Mouse (Mus musculus): Measurements from ENCODE around the gene Mgat4a. TPM values are rescaled to one million over a fixed set of nuclear protein-coding genes. Genes with fewer than 3 reads are reported as not detected.
"Not testable (repeated sequence)": the region's sequence is repeated elsewhere in the genome, so short reads cannot be mapped to it uniquely, and the experiment has no call there.

Mgat4a gene
- polyA plus RNA-seq, 1 experiment from 2014 or later = 4.3 TPM

DNA sequence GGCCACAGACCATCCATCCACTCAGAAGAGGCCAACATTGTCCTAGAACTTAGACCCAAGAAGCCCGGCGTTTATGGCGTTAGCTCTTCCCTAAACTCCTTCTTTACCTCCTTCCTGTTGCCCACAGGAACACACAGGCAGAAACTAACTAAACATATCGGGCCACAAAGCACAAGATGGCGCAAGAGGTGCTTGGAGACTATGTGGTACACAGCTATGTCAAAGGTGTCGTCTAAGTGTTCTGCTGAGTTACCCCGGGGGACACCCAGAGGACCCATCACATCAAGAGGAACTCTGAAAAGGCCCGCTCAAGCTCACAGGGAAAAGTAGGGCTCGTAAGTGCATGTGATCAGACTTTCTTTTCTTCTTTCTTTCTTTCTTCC lies 35.5 kb downstream of the Mgat4a start:
- H3K9ac ChIP-seq = no peak overlapping the region
- peaks cover 7% of the 10 kb centered on the region; the same call in 1 of the 2 replicates for H3K9me3 ChIP-seq
- 92% methylated on average over 9 of the region's 9 CpGs for WGBS
- no peak overlapping the region for H3K4me3 ChIP-seq
- H3K4me2 ChIP-seq (replicated peaks) = no peak overlapping the region
- H3K36me3 ChIP-seq = no peaks in the 10 kb centered on the region
- no peaks in the 10 kb centered on the region for H3K27me3 ChIP-seq
- H3K27ac ChIP-seq = no peak overlapping the region
- H3K4me1 ChIP-seq = no peaks in the 10 kb centered on the region
- ATAC-seq (ENCODE audit: insufficient number of reproducible peaks, insufficient read depth, low FRiP score, low TSS enrichment) = no peak

DNA sequence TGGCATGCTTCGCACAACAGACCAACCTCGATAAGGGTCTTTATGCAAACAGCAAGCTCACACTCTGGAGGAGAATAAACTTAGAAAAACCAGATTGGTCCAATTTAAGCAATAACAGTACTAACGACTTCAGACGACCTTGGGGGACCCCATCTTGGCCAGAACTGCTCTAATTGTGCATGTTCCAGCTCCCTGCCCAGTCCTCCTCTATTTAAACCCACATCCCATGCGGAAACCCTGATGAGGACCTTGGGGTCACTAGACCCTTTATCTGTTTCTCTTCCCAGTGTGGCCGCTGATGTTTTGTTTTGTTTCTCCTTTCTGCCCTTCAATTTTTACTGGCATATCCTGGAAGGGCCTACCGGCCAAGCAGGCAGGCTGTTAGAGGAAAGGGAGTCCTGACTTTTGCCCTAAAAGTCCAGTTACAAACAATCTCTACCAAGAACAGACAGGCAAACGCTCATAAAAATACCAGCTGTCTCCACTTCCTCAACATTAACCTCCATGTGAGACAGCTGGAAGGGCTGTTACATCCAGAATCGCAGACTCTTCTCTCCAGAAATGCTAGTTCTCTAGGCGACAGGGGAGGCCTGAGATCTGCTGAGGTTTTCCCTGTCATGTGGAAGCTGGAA lies 36.0 kb downstream of the Mgat4a start:
- no peak overlapping the region for H3K4me2 ChIP-seq (replicated peaks)
- H3K4me1 ChIP-seq = no peaks in the 10 kb centered on the region
- 65% methylated on average over 10 of the region's 10 CpGs for WGBS
- ATAC-seq (ENCODE audit: insufficient number of reproducible peaks, insufficient read depth, low FRiP score, low TSS enrichment) = no peak
- H3K27me3 ChIP-seq = no peaks in the 10 kb centered on the region
- H3K9ac ChIP-seq = no peak overlapping the region
- H3K9me3 ChIP-seq = peaks cover 7% of the 10 kb centered on the region; the same call in 1 of the 2 replicates
- no peak overlapping the region for H3K27ac ChIP-seq
- H3K4me3 ChIP-seq = no peak overlapping the region
- H3K36me3 ChIP-seq = no peaks in the 10 kb centered on the region

DNA sequence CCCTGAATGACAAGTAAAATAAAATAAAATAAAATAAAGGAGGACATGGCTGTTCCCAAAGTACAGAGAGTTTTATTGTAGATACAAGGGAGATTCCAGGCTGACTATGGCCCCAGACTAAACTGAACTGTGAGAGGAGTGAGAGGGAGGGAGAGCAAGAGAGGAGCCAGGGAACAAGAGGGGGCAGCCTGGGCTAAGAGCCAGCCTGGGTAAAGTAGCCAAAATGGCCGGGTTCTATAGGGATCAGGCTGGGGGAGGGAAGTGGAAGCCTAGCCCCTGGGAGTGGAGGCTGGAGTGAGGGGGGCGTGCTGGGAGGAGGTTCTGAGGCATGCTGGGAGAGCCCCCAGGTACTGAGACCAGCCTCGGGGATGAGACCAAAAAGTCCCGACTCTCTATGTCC lies 37.2 kb downstream of the Mgat4a start:
- Histone ChIP-seq H3K4me2 (replicated peaks) (no peak overlapping the region), H3K9ac (no peak overlapping the region), H3K27ac (no peak overlapping the region), H3K4me1 (no peaks in the 10 kb centered on the region), H3K36me3 (no peaks in the 10 kb centered on the region), H3K27me3 (no peaks in the 10 kb centered on the region), H3K9me3 (peaks cover 7% of the 10 kb centered on the region; the same call in 1 of the 2 replicates), H3K4me3 (no peak overlapping the region)
- WGBS = 62% methylated on average over 4 of the region's 4 CpGs
- ATAC-seq (ENCODE audit: insufficient number of reproducible peaks, insufficient read depth, low FRiP score, low TSS enrichment) = no peak

DNA sequence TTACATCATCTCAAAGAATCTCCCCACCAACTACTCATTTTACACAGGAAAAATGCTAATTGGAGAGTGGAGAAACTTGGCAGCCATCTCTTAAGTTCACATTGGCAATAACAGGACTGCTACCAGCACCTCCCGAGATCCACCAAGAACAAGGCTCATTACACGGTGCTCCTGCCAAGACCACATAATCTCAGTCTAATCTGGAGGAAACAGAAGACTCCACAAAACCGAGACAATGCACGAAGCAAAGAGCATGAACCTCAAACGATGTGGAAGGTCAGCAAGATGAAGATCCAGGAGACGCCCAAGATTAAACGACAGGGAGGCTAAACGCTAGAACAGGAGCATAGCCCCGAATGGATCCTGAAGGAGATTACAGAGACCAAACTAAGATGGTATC lies 38.5 kb downstream of the Mgat4a start:
- Histone ChIP-seq H3K9ac (no peak overlapping the region), H3K4me1 (no peaks in the 10 kb centered on the region), H3K4me3 (no peak overlapping the region), H3K27ac (no peak overlapping the region), H3K27me3 (no peaks in the 10 kb centered on the region), H3K9me3 (peaks cover 7% of the 10 kb centered on the region; the same call in 1 of the 2 replicates), H3K36me3 (no peaks in the 10 kb centered on the region), H3K4me2 (replicated peaks) (no peak overlapping the region)
- no peak for ATAC-seq (ENCODE audit: insufficient number of reproducible peaks, insufficient read depth, low FRiP score, low TSS enrichment)
- 89% methylated on average over 9 of the region's 9 CpGs for WGBS

DNA sequence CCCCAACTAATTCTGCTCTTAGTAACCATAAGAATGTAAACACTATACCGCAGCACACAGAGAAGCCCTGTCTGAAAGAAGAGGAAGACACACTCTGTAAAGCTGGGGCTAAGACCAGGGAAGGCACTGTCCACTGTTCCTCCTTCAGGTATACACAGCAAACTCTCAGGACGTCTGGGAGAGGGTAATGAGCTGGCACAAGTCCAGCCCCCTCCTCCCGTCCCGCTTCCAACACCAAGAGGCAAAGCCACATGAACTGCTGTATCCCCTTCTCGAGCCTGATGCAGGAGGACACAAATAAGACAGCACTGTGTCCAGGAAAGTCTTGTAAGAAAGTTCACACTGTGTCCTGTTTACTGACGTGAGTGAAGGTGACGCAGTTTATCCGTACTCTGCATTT lies 40.1 kb downstream of the Mgat4a start:
- Histone ChIP-seq H3K9ac (no peak overlapping the region), H3K4me3 (no peak overlapping the region), H3K36me3 (no peaks in the 10 kb centered on the region), H3K9me3 (no peaks in the 10 kb centered on the region), H3K4me1 (no peaks in the 10 kb centered on the region), H3K27me3 (no peaks in the 10 kb centered on the region), H3K27ac (no peak overlapping the region), H3K4me2 (replicated peaks) (no peak overlapping the region)
- no peak for ATAC-seq (ENCODE audit: insufficient number of reproducible peaks, insufficient read depth, low FRiP score, low TSS enrichment)
- 57% methylated on average over 8 of the region's 8 CpGs for WGBS

- H3K9ac ChIP-seq, H3K27me3 ChIP-seq: not testable (repeated sequence)
Measured at GRCm38 (mm10) chr1:37499395-37499794, 41.4 kb downstream of the Mgat4a start.

GRCm38 (mm10) chr1:37498911-37499310 lies 41.9 kb downstream of the Mgat4a start:
- H3K4me2 ChIP-seq (replicated peaks) = no peak overlapping the region
- no peaks in the 10 kb centered on the region for H3K9me3 ChIP-seq
- no peak overlapping the region for H3K27ac ChIP-seq
- no peaks in the 10 kb centered on the region for H3K27me3 ChIP-seq
- ATAC-seq (ENCODE audit: insufficient number of reproducible peaks, insufficient read depth, low FRiP score, low TSS enrichment) = no peak
- no peaks in the 10 kb centered on the region for H3K4me1 ChIP-seq
- no peak overlapping the region for H3K9ac ChIP-seq
- WGBS = 42% methylated on average over 10 of the region's 10 CpGs
- no peak overlapping the region for H3K4me3 ChIP-seq
- H3K36me3 ChIP-seq = no peaks in the 10 kb centered on the region

More at GRCm38 (mm10) chr1:37499395-37499794, 41.4 kb downstream of the Mgat4a start:
- not testable (repeated sequence) for H3K4me3 ChIP-seq; H3K36me3 ChIP-seq; H3K27ac ChIP-seq; H3K9me3 ChIP-seq; H3K4me2 ChIP-seq (replicated peaks); H3K4me1 ChIP-seq; ATAC-seq (ENCODE audit: insufficient number of reproducible peaks, insufficient read depth, low FRiP score, low TSS enrichment)
- WGBS = 80% methylated on average over 1 of the region's 1 CpGs

DNA sequence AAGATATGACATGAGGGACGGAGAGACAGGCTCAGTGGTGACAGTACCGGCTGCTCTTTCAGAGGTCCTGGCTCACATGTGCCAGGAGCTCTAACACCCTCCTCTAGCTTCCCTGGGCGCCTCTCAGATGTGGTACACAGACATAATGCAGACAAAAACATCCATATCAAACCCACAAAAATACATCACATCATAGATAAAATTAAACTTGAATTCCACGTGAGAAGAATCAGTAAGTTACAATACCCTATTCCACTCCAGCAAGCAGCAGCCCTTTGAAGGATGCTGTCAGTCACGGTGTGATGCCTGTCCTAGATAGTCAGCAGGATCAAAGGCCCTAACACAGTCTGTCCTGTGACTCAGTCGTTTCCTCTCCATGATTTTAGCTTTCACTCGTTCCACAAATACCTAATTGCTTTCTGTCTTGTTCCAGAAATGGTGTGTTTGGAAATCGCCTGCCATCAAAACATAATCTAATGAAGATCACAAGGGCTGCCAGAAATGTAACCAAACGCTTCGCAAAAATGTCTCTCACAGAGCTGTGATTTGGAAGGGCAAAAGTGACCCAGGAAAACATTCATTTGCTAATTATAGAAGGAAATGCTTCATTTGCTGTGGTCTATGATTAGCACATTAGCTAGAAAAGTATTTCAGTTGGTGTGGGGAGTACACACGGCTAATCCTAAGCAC lies 44.1 kb downstream of the Mgat4a start:
- ATAC-seq (ENCODE audit: insufficient number of reproducible peaks, insufficient read depth, low FRiP score, low TSS enrichment) = no peak
- Histone ChIP-seq H3K9me3 (no peaks in the 10 kb centered on the region), H3K9ac (no peak overlapping the region), H3K4me1 (no peaks in the 10 kb centered on the region), H3K27ac (no peak overlapping the region), H3K36me3 (no peaks in the 10 kb centered on the region), H3K27me3 (no peaks in the 10 kb centered on the region), H3K4me3 (no peak overlapping the region), H3K4me2 (replicated peaks) (no peak overlapping the region)
- 58% methylated on average over 11 of the region's 11 CpGs for WGBS

DNA sequence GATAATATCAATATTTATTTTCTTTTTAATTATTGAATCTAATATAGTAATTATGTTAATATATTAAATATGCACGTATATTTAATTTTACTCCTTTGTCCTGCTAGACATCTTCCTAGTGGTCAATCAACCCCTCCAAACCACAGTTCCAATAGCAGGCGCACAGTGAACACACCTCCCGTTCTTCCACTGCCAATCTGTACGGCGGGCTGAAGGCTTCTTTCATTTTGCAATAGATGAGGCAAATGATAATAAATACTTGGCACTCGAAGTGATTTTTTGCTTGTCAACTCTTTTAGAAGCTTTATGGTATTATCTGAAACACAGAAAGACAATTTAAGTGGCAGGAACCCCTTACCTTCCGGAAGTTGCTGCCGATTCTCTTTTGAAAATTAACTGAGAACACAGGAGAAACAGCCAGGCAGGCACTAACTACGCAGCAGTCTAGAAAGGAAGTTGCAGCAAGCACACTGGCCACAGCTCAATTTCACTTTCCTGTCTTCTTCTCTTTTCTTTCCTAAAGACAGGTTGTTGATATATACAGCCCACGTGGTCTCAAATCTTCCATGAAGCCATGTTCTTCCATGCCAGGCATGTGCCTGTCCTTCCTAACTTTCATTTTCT lies 45.0 kb downstream of the Mgat4a start:
- H3K4me3 ChIP-seq = no peak overlapping the region
- WGBS = 74% methylated on average over 10 of the region's 10 CpGs
- H3K9me3 ChIP-seq = no peaks in the 10 kb centered on the region
- no peaks in the 10 kb centered on the region for H3K36me3 ChIP-seq
- no peak for ATAC-seq (ENCODE audit: insufficient number of reproducible peaks, insufficient read depth, low FRiP score, low TSS enrichment)
- no peak overlapping the region for H3K9ac ChIP-seq
- H3K4me2 ChIP-seq (replicated peaks) = no peak overlapping the region
- H3K27ac ChIP-seq = no peak overlapping the region
- H3K4me1 ChIP-seq = no peaks in the 10 kb centered on the region
- H3K27me3 ChIP-seq = no peaks in the 10 kb centered on the region

DNA sequence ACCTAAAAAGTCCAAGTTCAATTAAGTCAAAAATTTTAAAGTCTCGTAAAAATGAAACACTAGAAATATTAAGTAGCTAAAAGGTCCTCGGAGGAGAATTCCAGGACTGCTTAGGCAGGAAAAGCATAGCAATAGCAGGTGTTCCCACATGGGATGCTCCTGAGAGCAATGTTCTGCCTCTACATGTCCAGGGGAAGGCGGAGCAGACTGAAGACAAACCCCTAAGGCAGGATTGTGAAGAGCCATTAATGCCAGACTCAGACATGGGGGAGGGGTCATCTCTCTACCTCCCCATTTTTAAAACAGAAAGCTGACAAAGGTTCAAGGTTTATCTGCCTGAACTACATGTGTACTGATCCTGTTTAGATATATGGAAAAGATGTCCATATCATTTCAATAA lies 45.7 kb downstream of the Mgat4a start:
- Histone ChIP-seq H3K36me3 (no peaks in the 10 kb centered on the region), H3K27ac (no peak overlapping the region), H3K9me3 (no peaks in the 10 kb centered on the region), H3K4me1 (no peaks in the 10 kb centered on the region), H3K4me2 (replicated peaks) (no peak overlapping the region), H3K9ac (no peak overlapping the region), H3K4me3 (no peak overlapping the region), H3K27me3 (no peaks in the 10 kb centered on the region)
- no peak for ATAC-seq (ENCODE audit: insufficient number of reproducible peaks, insufficient read depth, low FRiP score, low TSS enrichment)
- 72% methylated on average over 3 of the region's 3 CpGs for WGBS

DNA sequence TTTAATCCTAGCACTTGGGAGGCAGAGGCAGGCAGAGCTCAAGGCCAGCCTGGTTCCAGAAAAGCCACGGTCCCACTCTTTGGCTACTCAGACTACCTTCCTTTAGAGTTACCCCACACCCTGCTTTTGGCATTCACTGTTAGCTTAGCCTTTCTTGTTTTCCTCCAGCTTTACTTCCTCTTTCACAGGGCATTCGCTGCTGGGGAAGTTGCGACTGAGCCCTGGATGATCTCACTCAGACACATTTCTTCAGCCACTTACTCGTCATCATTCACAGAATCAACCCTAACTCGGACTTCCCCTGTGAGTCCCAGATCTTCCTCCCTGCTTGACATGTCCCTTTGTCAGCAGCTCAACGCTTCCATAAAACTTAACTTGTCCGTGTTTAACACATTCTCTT lies 49.1 kb downstream of the Mgat4a start:
- Histone ChIP-seq H3K27ac (no peak overlapping the region), H3K9me3 (no peaks in the 10 kb centered on the region), H3K4me2 (replicated peaks) (no peak overlapping the region), H3K4me1 (no peaks in the 10 kb centered on the region), H3K27me3 (no peaks in the 10 kb centered on the region), H3K4me3 (no peak overlapping the region), H3K36me3 (0 out of 2 replicates have a peak, but pooled peaks cover 6% of the 10 kb centered on the region), H3K9ac (no peak overlapping the region)
- no peak for ATAC-seq (ENCODE audit: insufficient number of reproducible peaks, insufficient read depth, low FRiP score, low TSS enrichment)
- WGBS = 82% methylated on average over 7 of the region's 7 CpGs

DNA sequence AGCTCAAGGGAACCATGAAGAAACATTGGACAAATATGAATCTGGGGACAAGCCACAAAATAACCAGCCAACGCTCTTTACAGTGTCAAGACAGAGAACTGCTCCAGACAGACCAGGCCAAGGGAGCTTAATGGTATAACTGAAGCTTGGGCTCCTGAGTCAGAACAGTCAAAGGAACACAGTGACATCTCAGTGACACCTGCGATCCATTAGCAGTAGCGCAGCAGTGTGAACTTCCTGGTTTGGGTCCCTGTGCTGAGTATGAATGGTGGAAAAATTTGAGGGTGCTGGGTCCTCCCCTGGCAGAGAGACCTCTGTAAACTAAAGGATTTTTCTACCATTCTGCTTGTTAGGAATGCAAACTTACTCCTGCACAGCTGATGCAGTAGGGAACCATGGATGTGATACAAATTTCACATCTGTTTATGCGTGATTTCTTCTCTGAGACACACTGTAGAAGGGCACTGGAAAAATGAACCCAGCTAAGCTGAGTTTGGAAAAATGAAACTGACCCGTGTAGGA lies 50.1 kb downstream of the Mgat4a start:
- WGBS = 79% methylated on average over 5 of the region's 5 CpGs
- Histone ChIP-seq H3K4me2 (replicated peaks) (no peak overlapping the region), H3K4me3 (no peak overlapping the region), H3K4me1 (no peaks in the 10 kb centered on the region), H3K27me3 (no peaks in the 10 kb centered on the region), H3K9ac (no peak overlapping the region), H3K36me3 (0 out of 2 replicates have a peak, but pooled peaks cover 6% of the 10 kb centered on the region), H3K27ac (no peak overlapping the region), H3K9me3 (no peaks in the 10 kb centered on the region)
- ATAC-seq (ENCODE audit: insufficient number of reproducible peaks, insufficient read depth, low FRiP score, low TSS enrichment) = no peak

Measured in embryonic facial prominence, embryonic 12.5 days (tissue).